Mouse (Mus musculus) liver, embryonic 16.5 days (tissue): ENCODE results near the gene Fyttd1. TPM values are rescaled to one million over a fixed set of nuclear protein-coding genes. Genes with fewer than 3 reads are reported as not detected.

ENCODE experiments used
- polyA plus RNA-seq: library from polyadenylated mRNA; unstranded; fragments of >200 nt; fragmentation: Nextera tagmentation; extraction: Ambion mirVana; gene quantifications from 2 replicates; pipeline ENCODE4 v1.2.1, GENCODE M21; 2015

Gene Fyttd1
- polyA plus RNA-seq, 1 experiment from 2014 or later: 24.9 TPM

Other genes with a start within 250 kb of the Fyttd1 start
- 2.7 and 2.8 TPM in 2 replicates for gene Tnk2, start 233.6 kb upstream of the Fyttd1 start, polyA plus RNA-seq
- 0.70 and 0.78 TPM in 2 replicates for gene Muc4, start 141.6 kb upstream of the Fyttd1 start, polyA plus RNA-seq
- gene Muc20, start 80.1 kb upstream of the Fyttd1 start, polyA plus RNA-seq: 0.11 TPM in 1 of 2 replicates, not detected in the other
- gene Smbd1, start 67.0 kb upstream of the Fyttd1 start, polyA plus RNA-seq: not detected in 2 replicates
- 5.4 and 6.1 TPM in 2 replicates for gene Rubcn, start 266 bp downstream of the Fyttd1 start, polyA plus RNA-seq
- 4.5 and 5.1 TPM in 2 replicates for gene Lrch3, start 36.6 kb downstream of the Fyttd1 start, polyA plus RNA-seq
- 0.79 and 0.85 TPM in 2 replicates for gene Iqcg, start 178.7 kb downstream of the Fyttd1 start, polyA plus RNA-seq
- 464 and 539 TPM in 2 replicates for gene Rpl35a, start 179.0 kb downstream of the Fyttd1 start, polyA plus RNA-seq
- gene Lmln, start 185.0 kb downstream of the Fyttd1 start, polyA plus RNA-seq: 0.67 and 0.97 TPM in 2 replicates